Mouse (Mus musculus): ENCODE data around the gene Oprm1. TPM values are rescaled to one million over a fixed set of nuclear protein-coding genes. Genes with fewer than 3 reads are reported as not detected.

Oprm1 gene
- polyA plus RNA-seq, 1 experiment from 2014 or later: 0.24 TPM

DNA sequence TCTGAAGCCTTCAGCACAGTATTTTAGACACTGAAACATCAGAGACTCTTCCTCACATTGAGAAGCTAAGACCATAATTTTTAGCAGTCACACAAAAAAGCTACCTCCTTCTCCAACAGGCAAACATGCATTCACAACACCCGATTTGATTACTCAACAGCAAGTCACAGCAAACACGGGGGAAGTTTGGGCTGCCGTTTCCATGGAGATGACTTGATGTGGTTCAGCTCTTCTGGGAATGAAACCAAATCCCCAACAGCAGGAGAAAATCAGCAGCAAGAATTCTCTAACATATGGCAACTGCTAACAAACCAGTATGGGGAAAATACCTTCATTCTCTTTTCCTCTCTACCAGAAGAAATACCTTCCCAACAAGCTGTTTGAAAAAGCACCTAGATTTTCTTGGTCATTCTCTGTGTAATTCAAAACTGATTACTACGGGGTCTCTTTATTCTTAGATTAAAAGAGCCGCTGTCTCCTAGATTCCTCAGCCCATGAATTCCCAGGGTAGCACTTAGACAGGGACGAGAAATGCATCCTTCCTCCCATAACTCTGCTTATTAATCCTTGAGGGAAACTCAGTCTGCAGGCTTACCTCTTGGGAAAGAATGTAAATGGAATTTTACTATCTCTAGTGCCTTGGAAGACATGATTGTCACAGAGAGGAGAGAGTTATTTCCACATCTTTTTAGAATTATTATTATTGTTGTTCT is 158.4 kb downstream of the Oprm1 start:
- Histone ChIP-seq H3K27ac (ENCODE audit: low read length) (no peak overlapping the region), H3K36me3 (ENCODE audit: control insufficient read depth, insufficient read depth, low read length) (no peaks in the 10 kb centered on the region), H3K4me2 (ENCODE audit: low read depth, low read length) (no peak overlapping the region), H3K4me3 (ENCODE audit: low read length) (no peak overlapping the region), H3K9ac (ENCODE audit: low read depth, low read length) (no peak overlapping the region), H3K27me3 (replicated peaks; ENCODE audit: control insufficient read depth, insufficient read depth, low read length) (no peaks in the 10 kb centered on the region), H3K4me1 (ENCODE audit: control insufficient read depth, insufficient read depth, low read length) (no peaks in the 10 kb centered on the region), H3K9me3 (ENCODE audit: control insufficient read depth, low read length) (no peaks in the 10 kb centered on the region)
- WGBS: 26% methylated on average over 6 of the region's 6 CpGs
- 0 out of 2 replicates have a peak, but pooled peaks have one; percentile 38 for ATAC-seq

DNA sequence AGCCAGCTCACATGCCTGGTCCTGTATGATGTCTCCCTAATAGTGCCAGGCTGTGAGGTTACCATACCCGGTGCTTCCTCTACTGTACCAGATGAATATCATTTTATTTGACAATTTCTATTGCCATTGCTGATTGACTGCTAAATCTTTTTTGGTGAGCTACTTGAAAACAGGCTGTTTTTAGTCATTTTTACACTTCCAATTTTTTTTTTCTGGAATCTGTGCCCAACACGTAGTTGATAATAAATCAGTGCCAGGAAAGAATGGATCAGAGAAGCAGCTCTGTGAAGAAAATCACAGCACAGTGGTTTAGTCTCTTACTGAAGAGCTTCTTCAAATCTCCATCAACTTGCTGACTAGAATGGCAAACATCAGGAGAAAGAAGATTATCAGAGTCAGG is 168.4 kb downstream of the Oprm1 start:
- ATAC-seq: no peak
- no peak overlapping the region for H3K4me3 ChIP-seq (ENCODE audit: low read length)
- no peaks in the 10 kb centered on the region for H3K4me1 ChIP-seq (ENCODE audit: control insufficient read depth, insufficient read depth, low read length)
- no peak overlapping the region for H3K27ac ChIP-seq (ENCODE audit: low read length)
- no peak overlapping the region for H3K9ac ChIP-seq (ENCODE audit: low read depth, low read length)
- H3K4me2 ChIP-seq (ENCODE audit: low read depth, low read length): no peak overlapping the region
- no peaks in the 10 kb centered on the region for H3K9me3 ChIP-seq (ENCODE audit: control insufficient read depth, low read length)
- 73% methylated on average over 2 of the region's 2 CpGs for WGBS
- no peaks in the 10 kb centered on the region for H3K27me3 ChIP-seq (replicated peaks; ENCODE audit: control insufficient read depth, insufficient read depth, low read length)
- no peaks in the 10 kb centered on the region for H3K36me3 ChIP-seq (ENCODE audit: control insufficient read depth, insufficient read depth, low read length)

DNA sequence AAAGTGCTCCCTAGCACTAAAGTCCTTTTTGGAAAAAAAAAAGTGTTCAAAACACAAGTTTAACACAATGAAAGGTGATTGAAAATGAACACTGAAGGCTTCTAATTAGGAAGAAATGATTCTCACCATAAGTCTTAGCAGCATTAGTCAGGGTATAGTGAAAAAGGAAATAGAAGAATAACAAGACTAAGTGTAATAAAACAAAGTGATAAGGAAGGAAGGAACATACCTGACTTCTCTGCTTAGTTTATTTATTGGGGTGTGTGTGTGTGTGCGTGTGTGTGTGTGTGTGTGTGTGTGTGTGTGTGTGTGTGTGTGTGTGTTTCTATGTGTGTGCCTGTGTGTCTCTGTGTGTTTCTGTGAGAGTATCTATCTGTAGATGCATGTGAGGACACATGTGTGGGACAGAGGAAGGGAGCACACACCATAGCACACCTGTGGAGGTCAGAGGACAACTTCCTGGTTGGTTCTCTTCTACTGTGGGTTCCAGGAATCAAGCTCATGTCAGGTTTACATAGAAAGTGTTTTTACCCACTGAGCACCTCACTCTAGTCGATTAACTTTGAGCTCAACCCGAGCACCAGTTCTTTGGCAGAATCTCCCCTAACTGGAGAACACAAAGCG is 169.4 kb downstream of the Oprm1 start:
- peak; percentile 56 for ATAC-seq
- WGBS: 79% methylated on average over 4 of the region's 4 CpGs
- Histone ChIP-seq H3K27me3 (replicated peaks; ENCODE audit: control insufficient read depth, insufficient read depth, low read length) (no peaks in the 10 kb centered on the region), H3K4me3 (ENCODE audit: low read length) (no peak overlapping the region), H3K27ac (ENCODE audit: low read length) (peak overlapping the region; percentile 23; the same call in 1 of the 2 replicates), H3K9me3 (ENCODE audit: control insufficient read depth, low read length) (no peaks in the 10 kb centered on the region), H3K4me1 (ENCODE audit: control insufficient read depth, insufficient read depth, low read length) (no peaks in the 10 kb centered on the region), H3K4me2 (ENCODE audit: low read depth, low read length) (no peak overlapping the region), H3K9ac (ENCODE audit: low read depth, low read length) (no peak overlapping the region), H3K36me3 (ENCODE audit: control insufficient read depth, insufficient read depth, low read length) (no peaks in the 10 kb centered on the region)

DNA sequence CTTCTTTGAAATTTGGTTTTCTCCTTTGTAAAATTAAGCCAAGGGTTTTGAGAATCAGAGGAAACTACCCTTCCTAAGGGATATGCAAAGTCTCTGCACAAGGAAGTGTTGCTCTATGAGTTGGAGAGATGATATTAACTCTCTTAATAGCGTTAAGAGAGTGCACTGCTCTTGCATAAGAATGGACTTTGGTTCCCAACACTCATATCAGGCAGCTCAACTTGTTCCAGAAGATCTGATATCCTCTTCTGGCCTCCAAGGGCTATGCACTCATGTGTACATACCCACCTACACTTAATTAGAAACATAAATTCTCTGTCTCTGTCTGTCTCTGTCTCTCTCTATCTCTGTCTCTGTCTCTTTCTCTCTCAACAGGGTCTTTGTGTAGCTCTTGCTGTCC is 170.6 kb downstream of the Oprm1 start:
- WGBS: 32% methylated on average over 1 of the region's 1 CpGs
- no peaks in the 10 kb centered on the region for H3K4me1 ChIP-seq (ENCODE audit: control insufficient read depth, insufficient read depth, low read length)
- H3K4me3 ChIP-seq (ENCODE audit: low read length): no peak overlapping the region
- H3K9ac ChIP-seq (ENCODE audit: low read depth, low read length): no peak overlapping the region
- H3K9me3 ChIP-seq (ENCODE audit: control insufficient read depth, low read length): no peaks in the 10 kb centered on the region
- no peaks in the 10 kb centered on the region for H3K27me3 ChIP-seq (replicated peaks; ENCODE audit: control insufficient read depth, insufficient read depth, low read length)
- H3K4me2 ChIP-seq (ENCODE audit: low read depth, low read length): no peak overlapping the region
- H3K27ac ChIP-seq (ENCODE audit: low read length): 0 out of 2 replicates have a peak overlapping the region, but pooled peaks have one; percentile 23
- ATAC-seq: peak; percentile 95
- no peaks in the 10 kb centered on the region for H3K36me3 ChIP-seq (ENCODE audit: control insufficient read depth, insufficient read depth, low read length)

DNA sequence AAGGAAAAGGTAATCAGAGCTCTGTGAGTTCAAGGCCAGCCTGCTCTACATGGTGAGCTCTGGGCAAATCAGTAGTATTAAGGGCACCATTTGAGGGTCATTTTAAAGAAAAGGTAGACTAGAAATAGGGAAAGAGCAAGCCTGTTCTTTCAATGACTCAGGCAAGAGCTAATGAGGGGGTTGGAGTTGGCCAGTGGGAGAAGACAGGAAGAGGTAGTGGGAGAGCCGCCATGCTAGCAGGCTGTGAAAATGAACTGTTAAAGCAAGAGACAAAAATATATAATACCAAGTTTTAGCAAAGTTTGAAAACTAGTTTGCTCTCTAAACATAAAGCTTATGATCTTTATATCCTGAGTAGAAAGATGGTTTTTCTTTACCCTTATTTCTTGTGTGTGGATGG is 172.1 kb downstream of the Oprm1 start:
- H3K36me3 ChIP-seq (ENCODE audit: control insufficient read depth, insufficient read depth, low read length): no peaks in the 10 kb centered on the region
- no peak overlapping the region for H3K4me2 ChIP-seq (ENCODE audit: low read depth, low read length)
- H3K9me3 ChIP-seq (ENCODE audit: control insufficient read depth, low read length): no peaks in the 10 kb centered on the region
- H3K27ac ChIP-seq (ENCODE audit: low read length): no peak overlapping the region
- H3K4me3 ChIP-seq (ENCODE audit: low read length): no peak overlapping the region
- H3K27me3 ChIP-seq (replicated peaks; ENCODE audit: control insufficient read depth, insufficient read depth, low read length): no peaks in the 10 kb centered on the region
- H3K4me1 ChIP-seq (ENCODE audit: control insufficient read depth, insufficient read depth, low read length): no peaks in the 10 kb centered on the region
- no peak overlapping the region for H3K9ac ChIP-seq (ENCODE audit: low read depth, low read length)
- WGBS: 86% methylated on average over 1 of the region's 1 CpGs
- no peak for ATAC-seq

DNA sequence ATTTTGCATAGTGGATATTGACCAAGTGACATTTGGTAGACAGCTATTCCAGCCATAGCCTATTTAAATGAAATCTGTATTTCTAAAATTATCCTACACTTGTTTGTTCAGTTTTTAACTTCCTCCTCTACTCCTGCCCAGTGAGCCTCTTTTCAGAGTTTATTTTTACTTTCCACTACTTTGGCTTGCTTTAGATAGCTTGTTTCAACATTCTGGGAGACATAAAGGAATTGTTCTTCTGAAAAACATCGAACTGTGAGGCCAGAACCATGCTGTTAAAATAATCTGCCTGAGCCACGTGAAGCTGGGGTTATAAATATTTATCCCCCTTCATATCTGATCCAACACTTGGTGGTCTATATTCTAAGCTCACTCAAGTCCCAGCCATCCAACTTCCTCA is 172.6 kb downstream of the Oprm1 start:
- no peak for ATAC-seq
- H3K4me1 ChIP-seq (ENCODE audit: control insufficient read depth, insufficient read depth, low read length): no peaks in the 10 kb centered on the region
- WGBS: 39% methylated on average over 2 of the region's 2 CpGs
- H3K9ac ChIP-seq (ENCODE audit: low read depth, low read length): no peak overlapping the region
- H3K27me3 ChIP-seq (replicated peaks; ENCODE audit: control insufficient read depth, insufficient read depth, low read length): no peaks in the 10 kb centered on the region
- no peak overlapping the region for H3K4me3 ChIP-seq (ENCODE audit: low read length)
- no peaks in the 10 kb centered on the region for H3K9me3 ChIP-seq (ENCODE audit: control insufficient read depth, low read length)
- no peak overlapping the region for H3K4me2 ChIP-seq (ENCODE audit: low read depth, low read length)
- H3K27ac ChIP-seq (ENCODE audit: low read length): no peak overlapping the region
- no peaks in the 10 kb centered on the region for H3K36me3 ChIP-seq (ENCODE audit: control insufficient read depth, insufficient read depth, low read length)

DNA sequence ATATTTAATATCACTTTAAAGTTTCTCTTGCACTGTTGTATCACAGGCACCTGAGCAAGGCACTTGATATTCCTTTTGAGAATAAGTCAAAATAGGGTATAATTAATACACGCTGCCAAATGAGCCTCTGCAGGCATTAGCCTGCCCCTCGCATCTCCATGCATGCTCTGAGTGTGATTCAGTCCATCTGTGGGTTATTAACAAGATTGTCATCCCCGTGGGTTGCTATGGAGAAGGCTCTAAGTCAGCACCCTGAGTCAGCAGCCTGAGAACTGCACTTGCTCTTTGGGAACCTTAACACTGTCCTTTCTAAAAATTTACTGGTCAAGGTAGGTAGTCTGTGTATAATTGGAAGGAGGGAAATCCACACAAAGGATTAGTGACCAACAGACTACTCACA is 176.5 kb downstream of the Oprm1 start:
- Histone ChIP-seq H3K27me3 (replicated peaks; ENCODE audit: control insufficient read depth, insufficient read depth, low read length) (no peaks in the 10 kb centered on the region), H3K27ac (ENCODE audit: low read length) (no peak overlapping the region), H3K36me3 (ENCODE audit: control insufficient read depth, insufficient read depth, low read length) (no peaks in the 10 kb centered on the region), H3K9me3 (ENCODE audit: control insufficient read depth, low read length) (no peaks in the 10 kb centered on the region), H3K4me1 (ENCODE audit: control insufficient read depth, insufficient read depth, low read length) (no peaks in the 10 kb centered on the region), H3K9ac (ENCODE audit: low read depth, low read length) (no peak overlapping the region), H3K4me3 (ENCODE audit: low read length) (no peak overlapping the region), H3K4me2 (ENCODE audit: low read depth, low read length) (no peak overlapping the region)
- 67% methylated on average over 3 of the region's 3 CpGs for WGBS
- ATAC-seq: no peak

DNA sequence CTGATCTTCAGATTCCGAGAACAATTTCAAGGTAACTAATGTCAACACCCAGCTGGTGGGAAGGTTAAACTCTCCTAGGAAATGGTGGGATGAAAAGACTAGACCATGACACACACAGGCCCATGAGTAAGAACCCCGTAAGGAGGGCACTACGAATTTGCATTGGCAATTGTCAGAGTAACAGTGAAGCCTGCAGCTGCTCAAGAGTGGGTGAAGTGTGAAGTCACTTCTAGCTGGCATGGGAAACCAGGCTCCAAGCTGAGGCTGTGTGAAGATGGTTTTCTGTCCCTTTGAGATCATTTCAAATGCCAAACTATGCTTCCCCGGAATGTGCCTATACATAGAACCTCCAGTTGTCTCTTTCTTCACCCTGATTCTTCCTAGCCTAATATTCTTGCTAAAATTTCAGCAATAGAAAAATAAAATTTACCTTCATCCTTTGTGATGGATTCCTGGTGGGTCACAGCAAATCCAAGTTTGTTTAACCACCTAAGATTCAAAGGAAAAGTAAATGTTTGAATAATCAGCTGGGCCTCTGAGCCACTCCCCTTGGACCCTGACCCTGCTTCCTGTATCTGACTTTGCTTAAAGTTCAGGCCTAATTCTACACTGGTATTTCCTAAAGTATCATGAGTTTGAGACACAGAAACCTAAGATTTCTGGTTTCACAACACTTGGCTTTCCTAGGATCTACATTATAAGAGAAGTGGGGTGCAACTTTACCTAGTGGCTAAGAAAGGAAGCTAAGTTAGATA is 178.5 kb downstream of the Oprm1 start:
- WGBS: 85% methylated on average over 4 of the region's 4 CpGs
- no peaks in the 10 kb centered on the region for H3K4me1 ChIP-seq (ENCODE audit: control insufficient read depth, insufficient read depth, low read length)

DNA sequence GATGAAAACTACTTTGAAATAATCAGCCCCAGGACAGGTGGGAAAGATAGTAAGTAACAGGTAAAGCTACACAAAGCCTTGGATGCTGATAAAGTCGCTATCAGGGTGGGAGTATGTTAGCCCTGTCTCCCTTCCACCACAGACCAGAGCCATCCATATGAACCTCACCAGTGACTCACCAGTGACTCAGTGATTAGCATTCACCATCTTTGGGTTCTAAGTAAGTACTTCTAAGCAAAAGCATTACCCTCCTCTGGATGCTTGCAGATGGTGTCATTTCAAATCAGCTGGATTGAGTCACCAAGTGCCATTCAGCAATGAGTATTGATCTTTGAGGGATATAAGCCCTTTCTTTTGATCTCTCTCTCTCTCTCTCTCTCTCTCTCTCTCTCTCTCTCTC is 194.8 kb downstream of the Oprm1 start:
- H3K4me3 ChIP-seq (ENCODE audit: low read length): no peak overlapping the region
- H3K4me2 ChIP-seq (ENCODE audit: low read depth, low read length): no peak overlapping the region
- H3K27me3 ChIP-seq (replicated peaks; ENCODE audit: control insufficient read depth, insufficient read depth, low read length): no peaks in the 10 kb centered on the region
- WGBS: 69% methylated on average over 1 of the region's 1 CpGs
- no peak for ATAC-seq
- H3K36me3 ChIP-seq (ENCODE audit: control insufficient read depth, insufficient read depth, low read length): no peaks in the 10 kb centered on the region
- H3K4me1 ChIP-seq (ENCODE audit: control insufficient read depth, insufficient read depth, low read length): no peaks in the 10 kb centered on the region
- no peak overlapping the region for H3K9ac ChIP-seq (ENCODE audit: low read depth, low read length)
- H3K27ac ChIP-seq (ENCODE audit: low read length): no peak overlapping the region
- no peaks in the 10 kb centered on the region for H3K9me3 ChIP-seq (ENCODE audit: control insufficient read depth, low read length)

More for the DNA sequence above, 178.5 kb downstream of the Oprm1 start:
- H3K4me3 ChIP-seq (ENCODE audit: low read length): no peak overlapping the region
- H3K27me3 ChIP-seq (replicated peaks; ENCODE audit: control insufficient read depth, insufficient read depth, low read length): no peaks in the 10 kb centered on the region
- no peaks in the 10 kb centered on the region for H3K9me3 ChIP-seq (ENCODE audit: control insufficient read depth, low read length)
- no peak overlapping the region for H3K9ac ChIP-seq (ENCODE audit: low read depth, low read length)
- no peak overlapping the region for H3K4me2 ChIP-seq (ENCODE audit: low read depth, low read length)
- H3K36me3 ChIP-seq (ENCODE audit: control insufficient read depth, insufficient read depth, low read length): no peaks in the 10 kb centered on the region
- ATAC-seq: peak; percentile 78
- no peak overlapping the region for H3K27ac ChIP-seq (ENCODE audit: low read length)

Measured in intestine, embryonic 16.5 days (tissue).